Mouse (Mus musculus) kidney, adult 11 months (tissue): ENCODE data around the gene Arhgap45.

Experiments used
- DNase-seq: peaks from one replicate; pipeline ENCODE4 v3.0.0; 2022

Gene Arhgap45

GRCm38 (mm10) chr10:80016511-80016910 lies at the start of gene Arhgap45:
Gene Arhgap45, plus strand, starts transcription at chr10:80016653.
- DNase-seq: no peak

GRCm38 (mm10) chr10:79966886-79967400 lies 49.5 kb upstream of the Arhgap45 start:
- peak; percentile 95 for DNase-seq

- no peak for DNase-seq
These were observed 48.3 kb upstream of the Arhgap45 start for GRCm38 (mm10) chr10:79968181-79968580.

GRCm38 (mm10) chr10:79969124-79969568 lies 47.3 kb upstream of the Arhgap45 start:
- peak; percentile 69 for DNase-seq

GRCm38 (mm10) chr10:79970415-79971182 lies 45.9 kb upstream of the Arhgap45 start, which contains the start of gene Grin3b:
Gene Grin3b, plus strand, starts transcription at chr10:79970715.
- DNase-seq: no peak

GRCm38 (mm10) chr10:79971183-79971497 lies 45.3 kb upstream of the Arhgap45 start:
- DNase-seq: no peak

- DNase-seq: no peak
These were observed 43.6 kb upstream of the Arhgap45 start for GRCm38 (mm10) chr10:79972831-79973230.

GRCm38 (mm10) chr10:79974087-79974486 lies 42.4 kb upstream of the Arhgap45 start:
- DNase-seq: no peak

- DNase-seq: no peak
These were observed 41.8 kb upstream of the Arhgap45 start for GRCm38 (mm10) chr10:79974668-79975067.

GRCm38 (mm10) chr10:79976071-79976721 lies 40.3 kb upstream of the Arhgap45 start:
- DNase-seq: no peak

GRCm38 (mm10) chr10:79976722-79977107 lies 39.7 kb upstream of the Arhgap45 start:
- DNase-seq: no peak

GRCm38 (mm10) chr10:79977324-79977723 lies 39.1 kb upstream of the Arhgap45 start:
- DNase-seq: no peak

GRCm38 (mm10) chr10:79978061-79978460 lies 38.4 kb upstream of the Arhgap45 start:
- DNase-seq: no peak

GRCm38 (mm10) chr10:79979401-79980155 lies 36.9 kb upstream of the Arhgap45 start:
- no peak for DNase-seq

GRCm38 (mm10) chr10:79983205-79983604 lies 33.2 kb upstream of the Arhgap45 start:
- no peak for DNase-seq

- DNase-seq: peak; percentile 84
These were observed 32.8 kb upstream of the Arhgap45 start for GRCm38 (mm10) chr10:79983670-79984069.

GRCm38 (mm10) chr10:79984195-79984816 lies 32.1 kb upstream of the Arhgap45 start, which contains the start of gene Tmem259:
Gene Tmem259, minus strand, starts transcription at chr10:79984330.
- peak; percentile 88 for DNase-seq

- peak; percentile 100 for DNase-seq
These were observed 31.6 kb upstream of the Arhgap45 start for GRCm38 (mm10) chr10:79984871-79985270.

GRCm38 (mm10) chr10:79985334-79986231 lies 30.9 kb upstream of the Arhgap45 start:
- DNase-seq: peak; percentile 74

- DNase-seq: no peak
These were observed 30.1 kb upstream of the Arhgap45 start for GRCm38 (mm10) chr10:79986232-79986878.

GRCm38 (mm10) chr10:79986963-79987362 lies 29.5 kb upstream of the Arhgap45 start:
- peak; percentile 81 for DNase-seq
